Mouse (Mus musculus) limb, embryonic 12.5 days (tissue): Measurements from ENCODE around the gene Sox5. TPM values are rescaled to one million over a fixed set of nuclear protein-coding genes. Genes with fewer than 3 reads are reported as not detected.
A peak's percentile ranks its signal among the peaks of the same experiment; 100 is the strongest.

Source experiments
- ATAC-seq: fragments of 200-750 bp; cut with Nextera tagmentation; 2 replicates; pipeline ENCODE4 v1.8.0; 2017; ENCODE audit warnings: low read depth, moderate TSS enrichment; ENCODE audit not compliant: insufficient number of reproducible peaks, insufficient read depth, low FRiP score, low TSS enrichment
- H3K27ac ChIP-seq: fragments of 300-500 bp; sonication (generic); 2 replicates; pipeline ENCODE4 v1.5.1; 2016; ENCODE audit warnings: mild to moderate bottlenecking, moderate library complexity
- H3K27me3 ChIP-seq: fragments of 300-500 bp; sonication (generic); 2 replicates; pipeline ENCODE4 v1.6.1; 2016; ENCODE audit warnings: mild to moderate bottlenecking, moderate library complexity
- H3K36me3 ChIP-seq: fragments of 300-500 bp; sonication (generic); 2 replicates; pipeline ENCODE4 v1.6.1; 2016; ENCODE audit warnings: mild to moderate bottlenecking, moderate library complexity
- H3K4me1 ChIP-seq: fragments of 300-500 bp; sonication (generic); replicated peaks from 2 replicates; pipeline ENCODE4 v1.6.1; 2016
- H3K4me2 ChIP-seq: fragments of 300-500 bp; sonication (generic); 2 replicates; pipeline ENCODE4 v1.6.1; 2016; ENCODE audit warnings: mild to moderate bottlenecking, moderate library complexity
- H3K4me3 ChIP-seq: fragments of 300-500 bp; sonication (generic); replicated peaks from 2 replicates; pipeline ENCODE4 v1.5.1; 2016; ENCODE audit warnings: mild to moderate bottlenecking
- H3K9ac ChIP-seq: fragments of 300-500 bp; sonication (generic); replicated peaks from 2 replicates; pipeline ENCODE4 v1.6.1; 2016; ENCODE audit warnings: mild to moderate bottlenecking, moderate library complexity
- H3K9me3 ChIP-seq: fragments of 300-500 bp; sonication (generic); 2 replicates; pipeline ENCODE4 v1.6.1; 2016; ENCODE audit warnings: mild to moderate bottlenecking, moderate library complexity
- WGBS: fragments of 180-500 bp; shearing (Covaris S2); methylation state at CpG from one replicate; pipeline ENCODE4 v1.1.7; 2016; 5-methylcytosine and 5-hydroxymethylcytosine counted together
- polyA plus RNA-seq: library from polyadenylated mRNA; unstranded; fragments of >200 nt; fragmentation: Nextera tagmentation; extraction: Ambion mirVana; gene quantifications from 2 replicates; pipeline ENCODE4 v1.2.1, GENCODE M21; 2016

Sox5 gene
- polyA plus RNA-seq, 1 experiment from 2014 or later = 96.1 TPM

DNA sequence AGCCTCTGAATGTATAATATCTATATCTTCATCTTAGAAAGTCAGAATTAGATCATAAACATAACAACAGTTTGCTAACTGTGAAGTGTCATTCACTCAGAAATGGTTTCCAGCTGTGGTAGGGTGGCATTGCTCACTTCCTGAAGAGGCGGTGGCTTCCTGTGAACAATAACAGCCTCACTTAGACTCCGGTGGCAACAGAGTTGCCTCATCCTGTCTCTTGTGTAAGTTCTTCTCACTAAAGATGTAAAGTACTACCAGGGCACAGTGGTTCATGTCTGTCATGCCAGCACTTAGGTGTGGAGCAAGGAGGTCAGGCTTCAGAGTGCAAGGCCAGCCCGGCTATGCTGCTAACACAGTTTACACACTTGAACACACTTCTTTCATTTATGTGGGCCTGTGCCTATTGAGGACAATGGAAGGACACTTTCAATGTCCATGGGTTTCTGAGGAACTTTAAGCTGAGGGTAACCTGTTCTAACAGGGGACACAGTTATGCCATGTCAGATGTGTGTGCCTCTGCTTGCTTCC lies 913.6 kb downstream of the Sox5 start:
- 57% methylated on average over 3 of the region's 3 CpGs for WGBS
- H3K4me2 ChIP-seq = no peak overlapping the region

GRCm38 (mm10) chr6:143867029-143867428 lies 914.7 kb downstream of the Sox5 start:
- Histone ChIP-seq H3K9me3 (no peaks in the 10 kb centered on the region), H3K4me2 (no peak overlapping the region), H3K4me3 (no peak overlapping the region), H3K36me3 (peaks cover 14% of the 10 kb centered on the region; the same call in 1 of the 2 replicates), H3K27ac (no peak overlapping the region), H3K4me1 (peaks cover 20% of the 10 kb centered on the region), H3K27me3 (peaks cover 3% of the 10 kb centered on the region), H3K9ac (no peak overlapping the region)
- no peak for ATAC-seq
- 26% methylated on average over 5 of the region's 5 CpGs for WGBS

More for the DNA sequence above, 913.6 kb downstream of the Sox5 start:
- no peak for ATAC-seq
- H3K27me3 ChIP-seq = peaks cover 3% of the 10 kb centered on the region
- H3K27ac ChIP-seq = no peak overlapping the region
- peaks cover 25% of the 10 kb centered on the region; the same call in 1 of the 2 replicates for H3K36me3 ChIP-seq
- H3K9ac ChIP-seq = no peak overlapping the region
- no peak overlapping the region for H3K4me3 ChIP-seq
- no peaks in the 10 kb centered on the region for H3K9me3 ChIP-seq
- peaks cover 9% of the 10 kb centered on the region; the same call in 1 of the 2 replicates for H3K4me1 ChIP-seq

- Histone ChIP-seq H3K27me3 (peaks cover 3% of the 10 kb centered on the region), H3K36me3 (peaks cover 10% of the 10 kb centered on the region; the same call in 1 of the 2 replicates), H3K27ac (no peak overlapping the region), H3K9me3 (no peaks in the 10 kb centered on the region), H3K9ac (no peak overlapping the region), H3K4me1 (peaks cover 25% of the 10 kb centered on the region), H3K4me2 (no peak overlapping the region), H3K4me3 (no peak overlapping the region)
- no peak for ATAC-seq
- 46% methylated on average over 9 of the region's 9 CpGs for WGBS
Measured at GRCm38 (mm10) chr6:143866566-143866965, 915.2 kb downstream of the Sox5 start.

GRCm38 (mm10) chr6:143862611-143863110 lies 919.1 kb downstream of the Sox5 start:
- no peak overlapping the region for H3K4me3 ChIP-seq
- H3K4me1 ChIP-seq = peaks cover 45% of the 10 kb centered on the region
- H3K27me3 ChIP-seq = peaks cover 16% of the 10 kb centered on the region
- no peak overlapping the region for H3K4me2 ChIP-seq
- H3K36me3 ChIP-seq = peaks cover 6% of the 10 kb centered on the region; the same call in 1 of the 2 replicates
- H3K9ac ChIP-seq = no peak overlapping the region
- 7% methylated on average over 6 of the region's 6 CpGs for WGBS
- no peak for ATAC-seq
- H3K9me3 ChIP-seq = no peaks in the 10 kb centered on the region
- H3K27ac ChIP-seq = peak overlapping the region; percentile 36; the same call in 1 of the 2 replicates

DNA sequence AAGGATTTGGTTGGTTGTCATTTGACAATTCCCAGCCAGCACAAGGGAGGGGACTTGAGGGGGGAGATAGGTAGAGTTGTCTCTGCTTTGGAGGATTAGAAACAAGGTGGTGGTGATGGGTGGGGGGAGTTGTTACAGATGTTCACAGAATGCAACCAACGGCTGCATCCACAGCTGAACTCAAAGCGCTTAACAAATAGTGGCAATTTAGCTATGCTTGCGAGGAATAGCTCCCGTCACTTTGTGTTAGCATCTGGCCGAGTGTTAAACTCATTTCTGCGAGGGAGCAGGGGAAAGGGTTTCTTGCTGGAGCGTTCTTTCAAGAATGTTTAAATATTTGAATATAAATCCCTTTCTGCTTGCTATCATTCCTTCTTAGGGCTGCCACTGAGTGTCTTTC lies 921.7 kb downstream of the Sox5 start:
- H3K4me3 ChIP-seq = no peak overlapping the region
- H3K9ac ChIP-seq = no peak overlapping the region
- H3K9me3 ChIP-seq = no peaks in the 10 kb centered on the region
- H3K4me2 ChIP-seq = peak overlapping the region; percentile 19; the same call in 1 of the 2 replicates
- WGBS = 34% methylated on average over 7 of the region's 7 CpGs
- H3K27ac ChIP-seq = no peak overlapping the region
- H3K4me1 ChIP-seq = peaks cover 51% of the 10 kb centered on the region
- H3K27me3 ChIP-seq = peaks cover 35% of the 10 kb centered on the region
- no peak for ATAC-seq
- peaks cover 6% of the 10 kb centered on the region; the same call in 1 of the 2 replicates for H3K36me3 ChIP-seq

DNA sequence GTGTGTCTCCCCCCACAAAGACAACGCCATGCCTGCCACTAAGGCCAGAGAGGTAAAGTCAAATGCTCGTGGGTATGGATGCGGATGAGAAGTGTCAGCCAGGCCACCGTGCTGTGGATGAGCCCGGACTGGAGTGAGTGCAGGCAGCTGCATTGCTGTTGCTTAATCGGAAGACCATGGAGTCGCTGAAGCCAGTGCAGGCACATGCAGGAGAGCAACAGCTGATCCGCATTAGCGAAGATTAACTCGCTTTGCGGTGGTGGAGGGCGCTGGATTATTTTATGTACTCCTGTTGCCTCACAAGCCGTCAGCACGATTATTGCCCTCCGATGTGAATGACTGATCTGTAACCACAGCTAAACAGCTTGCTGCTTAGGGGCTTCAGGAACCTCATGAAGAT lies 922.2 kb downstream of the Sox5 start:
- ATAC-seq = peak; percentile 10; the same call in 1 of the 2 replicates
- Histone ChIP-seq H3K4me1 (peaks cover 56% of the 10 kb centered on the region), H3K36me3 (peaks cover 6% of the 10 kb centered on the region; the same call in 1 of the 2 replicates), H3K4me2 (peak overlapping the region; percentile 19; the same call in 1 of the 2 replicates), H3K9me3 (no peaks in the 10 kb centered on the region), H3K27ac (no peak overlapping the region), H3K9ac (no peak overlapping the region), H3K27me3 (peaks cover 35% of the 10 kb centered on the region), H3K4me3 (no peak overlapping the region)
- WGBS = 28% methylated on average over 15 of the region's 15 CpGs

GRCm38 (mm10) chr6:143858551-143858950 lies 923.2 kb downstream of the Sox5 start:
- WGBS = 89% methylated on average over 2 of the region's 2 CpGs
- ATAC-seq = no peak
- Histone ChIP-seq H3K9me3 (no peaks in the 10 kb centered on the region), H3K27me3 (peaks cover 35% of the 10 kb centered on the region), H3K36me3 (peaks cover 6% of the 10 kb centered on the region; the same call in 1 of the 2 replicates), H3K4me3 (no peak overlapping the region), H3K9ac (no peak overlapping the region), H3K4me2 (no peak overlapping the region), H3K27ac (no peak overlapping the region), H3K4me1 (peaks cover 56% of the 10 kb centered on the region)

DNA sequence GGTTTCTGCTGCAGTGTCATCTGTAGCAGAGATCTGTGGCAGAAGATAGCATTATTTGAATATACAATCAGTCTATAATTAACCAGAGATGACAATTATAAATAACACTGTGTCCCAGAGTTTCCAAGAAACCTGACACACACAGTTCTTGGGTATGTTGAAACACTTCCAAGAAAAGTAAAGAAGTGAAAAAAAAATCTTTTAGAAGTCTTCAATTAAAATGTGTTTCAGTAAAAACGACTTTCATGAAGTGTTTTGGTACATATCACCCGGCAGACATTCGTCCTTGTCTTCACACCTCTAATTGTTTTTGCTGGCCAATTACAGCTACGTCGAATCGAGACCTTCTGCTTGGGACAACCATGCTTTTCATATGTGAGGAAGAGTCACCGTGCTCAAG lies 924.4 kb downstream of the Sox5 start:
- 65% methylated on average over 7 of the region's 7 CpGs for WGBS
- Histone ChIP-seq H3K27me3 (peaks cover 36% of the 10 kb centered on the region), H3K4me3 (no peak overlapping the region), H3K36me3 (peaks cover 6% of the 10 kb centered on the region; the same call in 1 of the 2 replicates), H3K27ac (no peak overlapping the region), H3K4me1 (peaks cover 44% of the 10 kb centered on the region), H3K9me3 (no peaks in the 10 kb centered on the region), H3K4me2 (no peak overlapping the region), H3K9ac (no peak overlapping the region)
- no peak for ATAC-seq

DNA sequence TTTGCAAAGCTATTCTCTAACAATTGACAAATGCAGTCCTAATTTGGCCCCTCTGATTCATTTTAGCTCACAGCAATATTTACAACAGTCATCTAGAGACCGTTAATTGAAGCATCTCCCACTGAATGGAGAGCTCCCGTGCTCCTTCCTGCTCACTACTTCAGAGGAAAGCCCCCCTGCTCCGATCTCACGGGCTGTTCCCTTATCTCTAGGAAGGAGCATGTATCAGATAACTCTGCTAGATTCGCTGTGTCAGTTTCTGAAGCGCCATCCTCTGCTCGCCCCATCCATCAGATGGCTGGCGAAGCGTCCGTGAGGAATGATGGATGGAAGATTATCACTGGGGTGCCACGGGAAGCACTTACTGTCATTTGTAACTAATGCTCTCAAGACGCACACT lies 926.4 kb downstream of the Sox5 start:
- no peak overlapping the region for H3K9ac ChIP-seq
- no peaks in the 10 kb centered on the region for H3K9me3 ChIP-seq
- no peak overlapping the region for H3K4me2 ChIP-seq
- H3K36me3 ChIP-seq = no peaks in the 10 kb centered on the region
- H3K4me3 ChIP-seq = no peak overlapping the region
- WGBS = 44% methylated on average over 12 of the region's 12 CpGs
- peak overlapping the region; percentile 45; the same call in 1 of the 2 replicates for H3K27ac ChIP-seq
- peaks cover 44% of the 10 kb centered on the region for H3K27me3 ChIP-seq
- no peak for ATAC-seq
- H3K4me1 ChIP-seq = peaks cover 29% of the 10 kb centered on the region

- WGBS = 44% methylated on average over 3 of the region's 3 CpGs
- Histone ChIP-seq H3K4me1 (peaks cover 16% of the 10 kb centered on the region), H3K27ac (peak overlapping the region; percentile 47), H3K9me3 (no peaks in the 10 kb centered on the region), H3K4me2 (no peak overlapping the region), H3K9ac (no peak overlapping the region), H3K36me3 (no peaks in the 10 kb centered on the region), H3K27me3 (peaks cover 49% of the 10 kb centered on the region), H3K4me3 (no peak overlapping the region)
- ATAC-seq = no peak; the same call in 1 of the 2 replicates
Measured at GRCm38 (mm10) chr6:143854031-143854430, 927.7 kb downstream of the Sox5 start.

DNA sequence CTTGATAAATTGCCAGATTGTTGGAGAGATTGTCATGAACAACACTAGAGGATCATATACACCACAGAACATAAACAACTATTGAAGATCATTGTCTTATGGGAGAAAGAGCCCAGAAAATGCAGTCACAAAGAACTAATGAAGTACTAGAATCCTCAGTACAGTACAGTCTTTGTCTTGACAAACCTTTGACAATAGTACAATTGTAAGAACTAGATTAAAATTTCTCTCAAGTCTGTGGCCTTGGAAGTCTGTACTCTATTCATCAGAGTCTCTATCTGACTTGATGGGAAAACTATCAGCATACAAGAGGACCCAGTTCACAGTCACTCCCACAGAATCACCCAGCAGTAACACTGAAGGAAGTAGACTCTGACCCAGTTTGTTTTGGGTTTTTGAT lies 936.0 kb downstream of the Sox5 start:
- no peak overlapping the region for H3K4me2 ChIP-seq
- H3K4me3 ChIP-seq = no peak overlapping the region
- peaks cover 58% of the 10 kb centered on the region for H3K27me3 ChIP-seq
- H3K9ac ChIP-seq = no peak overlapping the region
- peaks cover 13% of the 10 kb centered on the region; the same call in 1 of the 2 replicates for H3K4me1 ChIP-seq
- H3K9me3 ChIP-seq = no peaks in the 10 kb centered on the region
- H3K36me3 ChIP-seq = peaks cover 9% of the 10 kb centered on the region
- no peak for ATAC-seq
- no peak overlapping the region for H3K27ac ChIP-seq

- Histone ChIP-seq H3K27me3 (peaks cover 61% of the 10 kb centered on the region), H3K27ac (0 out of 2 replicates have a peak overlapping the region, but pooled peaks have one; percentile 29), H3K36me3 (peaks cover 18% of the 10 kb centered on the region), H3K4me3 (no peak overlapping the region), H3K4me2 (no peak overlapping the region), H3K9me3 (no peaks in the 10 kb centered on the region), H3K9ac (no peak overlapping the region), H3K4me1 (peaks cover 13% of the 10 kb centered on the region; the same call in 1 of the 2 replicates)
- ATAC-seq = no peak
- WGBS = 44% methylated on average over 3 of the region's 3 CpGs
Measured at GRCm38 (mm10) chr6:143844701-143844970, 937.1 kb downstream of the Sox5 start.
